Mouse (Mus musculus): ENCODE measurements around the gene Fam83e. TPM values are rescaled to one million over a fixed set of nuclear protein-coding genes. Genes with fewer than 3 reads are reported as not detected.

Gene Fam83e
- total RNA-seq, 2 experiments from 2014 or later = 0.30 to 0.35 TPM

DNA sequence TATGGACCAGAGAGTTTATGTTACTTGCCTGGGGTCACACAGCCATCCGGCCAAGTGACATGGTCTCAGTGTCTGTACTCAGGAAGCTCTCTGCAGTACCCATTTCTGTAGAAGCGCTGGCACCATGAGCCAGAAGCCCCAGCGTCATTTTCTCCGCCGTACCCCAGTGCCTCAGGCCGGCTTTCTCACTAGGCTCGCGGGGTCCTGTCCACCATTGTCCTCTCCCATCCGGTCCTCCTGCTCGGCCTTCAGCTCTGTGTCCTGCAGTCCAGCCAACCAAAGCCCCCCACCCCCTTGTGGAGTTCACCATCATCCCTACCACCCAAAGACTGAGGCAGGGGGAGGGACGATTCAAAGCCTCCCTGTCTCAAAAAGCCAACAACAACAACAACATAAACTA is 19.4 kb upstream of the Fam83e start:
- DNase-seq (ENCODE audit: low spot score in 2 of 2) = no peak

DNA sequence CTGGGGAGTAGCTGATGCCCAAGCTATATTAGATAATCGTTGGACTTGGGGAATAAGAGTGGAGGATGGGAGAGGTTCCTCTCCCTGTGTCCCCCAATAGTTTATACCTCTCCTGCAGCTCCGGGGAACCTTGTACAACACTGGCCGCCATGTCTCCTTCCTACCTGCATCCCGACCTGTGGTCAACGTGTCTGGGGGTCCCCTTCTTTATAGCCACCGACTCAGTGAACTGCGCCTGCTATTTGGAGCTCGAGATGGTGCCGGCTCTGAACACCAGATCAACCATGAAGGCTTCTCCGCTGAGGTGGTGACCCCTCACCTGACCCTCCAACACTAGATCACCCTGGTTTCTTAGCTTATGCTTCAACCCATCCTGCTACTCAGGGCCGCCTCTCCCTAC is 18.7 kb upstream of the Fam83e start:
- no peak for DNase-seq (ENCODE audit: low spot score in 2 of 2)

DNA sequence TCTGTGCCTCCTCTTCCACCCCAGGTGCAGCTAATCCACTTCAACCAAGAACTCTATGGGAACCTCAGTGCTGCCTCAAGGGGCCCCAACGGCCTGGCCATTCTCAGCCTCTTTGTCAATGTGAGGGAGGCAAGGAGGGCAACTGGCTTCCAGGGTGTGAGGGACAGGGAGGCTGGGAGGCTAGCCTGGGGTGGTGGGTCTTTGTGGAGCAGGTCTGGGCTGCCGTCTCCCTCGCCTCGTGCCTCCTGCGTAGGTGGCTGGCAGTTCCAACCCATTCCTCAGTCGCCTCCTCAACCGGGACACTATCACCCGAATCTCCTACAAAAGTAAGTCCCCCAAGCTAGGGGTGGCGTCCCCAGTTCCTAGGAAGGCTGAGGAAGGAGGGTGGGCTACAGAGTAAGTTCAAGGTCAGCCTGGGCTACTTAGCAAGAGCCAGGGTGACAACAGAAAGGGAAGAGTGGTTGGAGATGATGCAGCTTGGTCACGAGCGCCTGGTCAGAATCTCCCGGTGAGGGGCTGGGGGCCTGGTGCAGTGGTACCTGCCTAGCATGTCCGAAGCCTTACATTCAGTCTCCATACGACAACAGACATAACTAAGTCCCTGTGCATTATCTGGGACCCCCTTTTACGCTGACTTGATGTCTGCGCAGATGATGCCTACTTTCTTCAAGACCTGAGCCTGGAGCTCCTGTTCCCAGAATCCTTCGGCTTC is 18.0 kb upstream of the Fam83e start:
- no peak for DNase-seq (ENCODE audit: low spot score in 2 of 2)

DNA sequence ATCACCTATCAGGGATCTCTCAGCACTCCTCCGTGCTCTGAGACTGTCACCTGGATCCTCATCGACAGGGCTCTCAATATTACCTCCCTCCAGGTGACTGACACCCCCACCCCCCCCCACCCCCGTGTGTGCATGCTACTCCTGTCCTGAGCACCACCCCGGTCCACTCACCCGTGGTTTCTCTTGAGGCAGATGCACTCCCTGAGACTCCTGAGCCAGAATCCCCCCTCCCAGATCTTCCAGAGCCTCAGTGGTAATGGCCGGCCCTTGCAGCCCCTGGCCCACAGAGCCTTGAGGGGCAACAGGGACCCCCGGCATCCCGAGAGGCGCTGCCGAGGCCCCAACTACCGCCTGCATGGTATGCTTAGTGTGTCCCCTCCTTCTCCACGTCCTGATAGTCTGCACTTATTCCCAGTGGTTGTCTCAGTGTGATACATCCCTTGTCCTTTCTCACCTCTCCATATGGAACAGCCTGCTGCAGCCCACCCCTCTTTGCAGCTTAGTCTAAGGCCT is 17.4 kb upstream of the Fam83e start:
- DNase-seq (ENCODE audit: low spot score in 2 of 2) = no peak

DNA sequence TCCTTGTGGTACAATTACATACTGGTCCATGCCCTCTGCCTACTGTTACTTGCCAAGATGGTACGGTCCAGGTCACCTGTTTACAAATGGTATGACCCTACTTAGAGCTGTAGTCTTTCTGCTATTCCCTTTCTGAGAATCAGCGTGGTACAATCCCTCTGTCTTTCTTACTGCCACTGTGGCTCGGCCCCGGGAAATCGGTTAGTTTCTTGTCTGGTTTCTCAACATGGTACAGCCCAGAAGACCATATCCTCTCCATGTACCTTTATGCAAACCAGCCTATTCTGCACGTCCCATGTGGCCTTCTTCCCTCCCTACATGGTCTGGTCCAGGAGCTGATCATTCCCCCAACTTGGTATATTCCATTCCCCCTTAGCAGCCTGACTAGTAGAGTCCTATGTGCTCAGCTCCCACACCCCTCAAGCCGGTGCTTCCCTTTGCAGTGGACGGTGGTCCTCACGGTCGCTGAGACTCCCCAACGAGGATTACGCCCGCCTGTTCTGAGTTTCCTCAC is 16.9 kb upstream of the Fam83e start:
- no peak for DNase-seq (ENCODE audit: low spot score in 2 of 2)

DNA sequence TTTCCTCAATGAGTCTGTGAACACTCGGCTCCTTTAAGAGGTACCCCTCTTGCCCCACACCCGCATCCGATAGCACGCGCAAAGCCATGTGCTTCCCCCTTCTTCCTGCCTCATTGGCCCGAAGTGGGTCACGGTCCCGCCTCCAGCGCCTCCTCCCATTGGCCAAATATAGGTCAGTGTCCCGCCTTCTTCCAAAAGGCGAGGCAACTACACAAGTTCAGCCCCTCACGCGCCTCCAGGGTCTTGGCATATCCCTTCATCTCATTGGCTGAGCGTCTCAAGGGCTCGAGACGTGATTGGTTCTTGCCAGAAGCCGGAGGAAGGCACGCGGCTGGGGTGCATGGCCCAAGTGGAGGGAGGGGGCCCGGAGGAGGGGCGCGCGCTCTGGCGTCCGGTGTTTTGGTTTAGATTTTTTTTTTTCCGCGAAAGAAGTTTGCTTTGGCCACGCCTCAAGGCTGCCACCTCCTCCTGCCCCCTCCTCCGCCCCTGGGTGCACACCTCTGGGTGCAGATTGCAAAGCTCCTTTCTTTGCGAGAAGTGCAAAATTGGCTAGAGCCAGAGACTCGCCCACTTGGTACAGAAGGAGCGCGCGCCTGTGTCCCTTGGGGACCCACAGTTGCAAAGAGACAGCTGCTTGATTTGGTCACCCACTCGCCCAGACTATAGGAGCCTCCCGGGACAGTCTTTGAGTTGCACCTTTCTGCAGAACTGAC is 16.1 kb upstream of the Fam83e start, which contains the start of gene Dbp:
Gene Dbp, plus strand, starts transcription at position 359 of the 713 bp plus-strand sequence.
- peak; percentile 94 to 97 for DNase-seq (ENCODE audit: low spot score in 2 of 2)

DNA sequence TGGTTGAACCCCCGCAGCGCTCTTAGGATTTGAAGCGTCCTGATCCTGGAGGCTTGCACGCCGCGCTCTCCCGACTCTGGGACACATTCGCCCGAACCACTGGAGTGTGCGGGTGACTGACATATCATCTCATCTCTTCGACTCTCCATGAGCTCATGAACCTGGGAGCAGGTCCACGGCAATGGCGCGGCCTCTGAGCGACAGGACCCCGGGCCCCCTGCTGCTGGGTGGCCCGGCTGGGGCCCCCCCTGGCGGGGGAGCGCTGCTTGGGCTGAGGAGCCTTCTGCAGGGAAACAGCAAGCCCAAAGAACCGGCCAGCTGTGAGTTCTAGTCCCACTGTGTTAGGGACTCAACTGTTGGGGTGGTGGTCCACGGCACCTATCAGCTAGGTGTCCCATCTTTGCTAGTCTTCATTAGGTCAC is 15.6 kb upstream of the Fam83e start:
- no peak for DNase-seq (ENCODE audit: low spot score in 2 of 2)

DNA sequence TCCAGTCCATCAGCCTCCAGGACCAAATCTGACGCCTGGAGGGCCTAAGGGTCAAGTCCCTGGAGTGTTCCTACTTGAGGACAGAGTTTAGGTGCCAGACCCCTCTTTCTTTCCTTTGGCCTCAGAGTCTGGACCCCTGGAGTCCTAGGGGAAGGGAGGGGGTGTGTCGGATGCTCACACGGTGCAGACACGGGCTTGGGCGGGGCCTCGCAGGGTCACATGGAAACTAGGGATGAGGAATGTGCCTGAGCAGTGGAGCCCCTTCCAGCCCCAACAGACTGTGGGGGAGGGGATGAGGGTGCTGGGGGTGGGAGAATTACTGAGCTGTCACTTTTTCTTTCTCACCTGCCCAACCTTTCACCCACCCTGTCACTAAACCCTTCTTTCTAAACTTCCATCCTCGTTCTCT is 15.1 kb upstream of the Fam83e start:
- DNase-seq (ENCODE audit: low spot score in 2 of 2) = peak; percentile 74 to 82

DNA sequence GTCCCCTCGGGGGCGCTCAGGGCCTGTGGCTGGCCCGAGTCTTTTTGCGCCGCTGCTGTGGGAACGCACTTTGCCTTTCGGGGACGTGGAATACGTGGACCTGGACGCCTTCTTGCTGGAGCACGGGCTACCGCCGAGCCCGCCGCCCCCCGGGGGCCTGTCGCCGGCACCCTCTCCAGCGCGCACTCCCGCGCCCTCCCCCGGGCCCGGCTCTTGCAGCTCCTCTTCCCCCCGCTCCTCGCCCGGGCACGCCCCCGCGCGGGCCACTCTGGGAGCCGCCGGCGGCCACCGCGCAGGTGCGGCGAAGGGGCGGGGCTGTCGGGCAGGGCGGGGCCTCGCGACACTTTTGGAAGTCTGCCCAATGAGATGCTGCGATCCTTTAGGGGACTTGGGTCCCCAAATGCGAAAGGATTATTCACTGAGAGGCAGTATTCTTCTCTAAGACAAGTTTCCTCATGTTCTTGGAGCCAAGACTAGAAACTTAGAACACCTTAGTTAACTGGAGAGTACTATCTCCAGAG is 14.2 kb upstream of the Fam83e start:
- DNase-seq (ENCODE audit: low spot score in 2 of 2) = peak; percentile 91

DNA sequence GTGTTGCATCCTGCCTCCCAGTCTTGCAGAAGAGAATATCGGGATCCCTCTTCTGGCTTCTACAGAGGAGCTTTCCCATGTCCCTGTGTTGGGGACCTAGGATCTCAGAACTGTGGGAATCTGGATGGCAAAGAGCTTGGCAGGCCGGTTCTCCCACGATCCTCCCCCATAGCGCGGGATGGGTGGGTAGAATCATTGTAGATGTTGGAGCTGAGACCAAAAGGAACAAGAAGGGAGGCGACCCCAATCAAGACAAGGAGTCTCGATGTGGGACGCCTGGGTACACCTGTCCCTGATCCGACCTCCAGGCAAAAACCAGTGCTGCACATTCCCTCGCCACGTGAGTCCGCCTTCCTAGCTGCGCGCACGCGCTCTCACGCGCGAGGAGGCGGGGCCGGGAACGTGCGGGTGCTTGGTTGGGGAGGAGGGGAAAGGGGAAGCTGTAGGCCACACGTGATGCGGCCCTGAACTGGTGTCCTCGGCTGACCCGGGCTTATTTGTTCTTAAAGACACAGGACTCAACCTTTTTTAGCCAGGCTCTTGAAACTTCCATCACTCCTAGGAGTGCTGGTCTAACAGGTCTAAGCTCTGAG is 13.5 kb upstream of the Fam83e start:
- peak; percentile 98 to 99 for DNase-seq (ENCODE audit: low spot score in 2 of 2)

DNA sequence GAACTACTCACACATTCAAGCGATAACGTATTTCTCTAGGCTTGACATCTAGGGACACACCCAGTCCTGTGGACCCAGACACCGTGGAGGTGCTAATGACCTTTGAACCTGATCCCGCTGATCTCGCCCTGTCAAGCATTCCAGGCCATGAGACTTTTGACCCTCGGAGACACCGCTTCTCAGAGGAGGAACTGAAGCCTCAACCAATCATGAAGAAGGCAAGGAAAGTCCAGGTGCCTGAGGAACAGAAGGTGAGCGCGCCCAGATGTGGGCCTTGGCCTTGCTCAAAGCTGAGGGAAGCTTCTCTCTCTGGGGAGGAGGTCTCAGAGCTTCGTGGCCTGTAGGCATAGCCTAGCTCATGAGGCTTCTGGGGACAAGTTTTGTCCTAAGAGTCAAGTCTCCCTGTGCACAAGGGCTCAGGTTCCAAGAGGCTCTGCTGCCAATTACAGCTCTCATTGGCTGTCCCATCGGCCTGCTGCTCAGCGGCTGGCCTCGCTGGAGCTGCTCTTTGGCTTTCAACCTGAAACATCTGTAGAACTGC is 12.7 kb upstream of the Fam83e start:
- DNase-seq (ENCODE audit: low spot score in 2 of 2) = no peak

DNA sequence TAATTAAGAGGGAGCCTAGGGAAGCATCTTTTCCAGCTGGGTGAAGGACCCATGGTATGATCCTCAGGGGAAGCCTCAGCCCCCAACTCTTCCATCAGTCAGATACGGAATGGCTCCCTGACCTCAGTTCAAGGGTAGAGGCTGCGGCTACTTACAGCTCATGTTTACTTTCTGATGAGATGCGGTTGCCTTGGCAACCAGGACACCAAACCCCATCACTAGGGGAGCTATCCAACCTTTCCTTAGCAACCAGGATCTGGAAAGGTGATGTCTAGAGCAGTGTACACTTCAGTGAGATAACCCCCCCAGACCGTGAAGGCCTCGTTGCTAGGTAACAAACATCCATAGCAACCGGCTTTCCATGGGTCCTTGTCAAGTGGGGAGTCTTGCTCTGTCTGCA is 12.0 kb upstream of the Fam83e start:
- no peak for DNase-seq (ENCODE audit: low spot score in 2 of 2)

DNA sequence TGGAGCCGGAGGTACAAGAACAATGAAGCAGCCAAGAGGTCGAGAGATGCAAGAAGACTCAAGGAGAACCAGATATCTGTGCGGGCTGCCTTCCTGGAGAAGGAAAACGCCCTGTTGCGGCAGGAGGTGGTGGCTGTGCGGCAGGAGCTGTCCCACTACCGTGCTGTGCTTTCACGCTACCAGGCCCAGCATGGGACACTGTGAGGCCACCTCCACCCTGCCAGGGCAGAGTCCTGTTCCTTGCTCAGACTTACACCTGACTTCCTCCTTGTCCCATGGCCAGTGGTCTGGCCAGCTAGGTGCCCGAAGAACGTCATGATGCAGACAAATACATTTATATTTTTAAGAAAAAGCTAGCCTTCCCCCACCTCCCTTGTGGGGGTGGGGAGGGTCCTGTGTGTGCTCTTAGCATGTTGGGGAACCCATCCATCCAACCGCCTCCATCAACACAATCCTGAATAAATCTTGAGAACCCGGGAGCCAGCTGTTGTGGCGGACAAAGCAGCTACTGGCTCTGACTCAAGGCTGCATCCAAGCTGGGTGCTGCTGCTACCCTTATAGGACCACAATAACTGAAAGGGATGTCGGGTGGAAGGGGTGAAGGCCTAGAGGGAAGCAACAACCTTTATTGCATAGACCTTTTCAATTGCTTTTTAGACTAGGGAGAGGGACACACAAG is 11.2 kb upstream of the Fam83e start:
- no peak for DNase-seq (ENCODE audit: low spot score in 2 of 2)

DNA sequence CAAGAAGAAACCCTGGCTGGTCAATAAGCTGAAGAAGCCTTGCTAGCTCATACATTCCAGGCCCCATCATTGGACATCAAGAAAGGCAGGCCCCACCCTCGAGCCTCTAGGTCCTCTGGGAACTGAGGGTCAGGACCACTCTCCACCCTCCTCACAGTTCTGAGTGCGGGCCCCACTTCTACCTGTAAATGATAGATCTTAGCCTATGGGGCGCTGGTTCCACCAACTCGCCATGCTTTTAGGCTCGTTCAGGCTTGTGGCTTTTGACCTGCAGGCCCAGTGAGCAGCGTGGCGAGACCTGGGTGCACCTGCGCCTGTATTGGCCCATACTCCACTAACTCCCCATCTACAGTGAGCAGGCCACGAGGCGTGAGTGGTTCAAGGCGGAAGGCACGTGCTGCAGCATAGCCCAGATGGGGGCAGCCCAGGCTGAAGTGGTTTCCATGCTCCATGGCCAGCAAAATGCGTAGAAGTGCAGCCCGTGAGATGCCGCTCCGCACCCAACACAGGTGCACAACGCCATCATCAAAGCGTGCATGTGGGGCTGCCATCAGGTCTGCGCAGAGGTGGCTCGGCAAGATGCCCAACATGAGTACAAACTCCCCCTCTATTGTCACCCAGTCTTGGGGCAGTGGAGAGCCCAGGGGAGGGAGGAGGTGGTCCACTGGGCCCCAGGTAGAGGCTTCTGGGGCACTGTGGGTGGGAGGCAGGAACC is 10.4 kb upstream of the Fam83e start:
- no peak for DNase-seq (ENCODE audit: low spot score in 2 of 2)

DNA sequence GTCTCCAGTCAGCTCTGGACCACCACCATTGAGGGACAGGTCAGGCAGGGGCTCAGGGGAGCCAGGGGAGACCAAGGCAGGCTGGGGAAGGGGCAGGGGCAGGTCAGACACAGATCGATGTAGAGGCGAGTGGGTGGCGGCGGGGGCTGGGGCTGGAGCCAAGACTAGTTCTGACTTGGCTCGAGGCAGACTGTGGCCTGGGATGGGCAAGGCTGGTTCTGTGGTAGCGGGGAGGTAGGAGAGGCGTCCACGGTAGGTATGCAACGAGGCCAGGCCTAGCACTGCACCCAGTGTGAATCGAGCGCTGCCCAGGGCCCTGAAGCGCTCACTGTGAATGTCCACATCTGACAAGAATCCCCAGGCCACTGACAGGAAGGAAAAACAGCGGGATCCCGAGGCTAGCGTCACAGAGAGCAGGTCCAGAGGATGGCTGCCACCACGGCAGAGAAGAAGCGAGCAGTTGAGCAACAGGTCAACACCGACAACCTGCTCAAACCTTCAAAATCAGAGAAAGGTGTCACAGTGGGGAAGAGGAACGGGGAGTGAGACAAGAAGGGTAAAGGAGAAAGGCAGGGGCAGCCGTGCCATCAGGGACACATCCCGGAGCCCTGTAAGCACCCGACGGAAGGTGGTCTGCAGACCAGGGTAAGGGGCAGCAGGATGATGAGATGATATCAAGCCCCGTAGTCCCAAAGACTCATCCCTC is 9.5 kb upstream of the Fam83e start:
- DNase-seq (ENCODE audit: low spot score in 2 of 2) = no peak

DNA sequence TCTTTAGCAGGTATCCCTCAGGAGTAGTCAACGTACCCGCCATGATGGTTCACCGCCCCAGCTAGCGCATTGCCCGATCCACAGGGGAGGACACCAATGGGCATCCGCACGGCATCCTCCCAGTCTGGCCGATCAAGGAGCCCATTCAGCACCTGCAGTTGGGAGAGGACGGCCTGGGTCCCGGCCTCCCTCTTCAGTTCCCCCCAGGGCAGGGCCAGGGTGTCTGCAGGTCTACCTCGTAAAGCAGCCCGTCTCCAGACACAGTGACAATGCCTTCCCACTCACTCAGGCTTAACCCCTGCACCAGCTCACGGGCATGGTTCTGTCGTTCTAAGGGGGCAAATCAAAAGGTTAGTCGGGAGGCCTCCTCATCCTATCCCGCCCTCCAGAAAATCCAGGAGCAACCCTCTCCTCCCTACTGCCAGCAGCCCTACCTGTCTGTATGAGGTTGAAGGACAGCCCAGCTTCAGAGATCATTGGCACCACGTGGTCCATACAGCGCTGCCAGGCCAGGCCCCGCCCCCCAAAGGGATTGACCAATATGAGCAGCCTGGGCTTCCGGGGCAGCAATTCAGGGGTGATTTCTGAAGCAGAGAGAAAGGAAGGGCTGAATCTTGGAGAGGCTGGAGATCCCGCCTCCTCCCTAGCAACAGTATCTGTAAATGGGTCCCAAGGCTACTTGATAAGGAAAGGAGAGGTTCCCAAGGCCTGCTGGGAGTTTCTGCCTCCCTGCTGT is 8.8 kb upstream of the Fam83e start:
- peak in 1 of 2 experiments; percentile 56 for DNase-seq (ENCODE audit: low spot score in 2 of 2)

DNA sequence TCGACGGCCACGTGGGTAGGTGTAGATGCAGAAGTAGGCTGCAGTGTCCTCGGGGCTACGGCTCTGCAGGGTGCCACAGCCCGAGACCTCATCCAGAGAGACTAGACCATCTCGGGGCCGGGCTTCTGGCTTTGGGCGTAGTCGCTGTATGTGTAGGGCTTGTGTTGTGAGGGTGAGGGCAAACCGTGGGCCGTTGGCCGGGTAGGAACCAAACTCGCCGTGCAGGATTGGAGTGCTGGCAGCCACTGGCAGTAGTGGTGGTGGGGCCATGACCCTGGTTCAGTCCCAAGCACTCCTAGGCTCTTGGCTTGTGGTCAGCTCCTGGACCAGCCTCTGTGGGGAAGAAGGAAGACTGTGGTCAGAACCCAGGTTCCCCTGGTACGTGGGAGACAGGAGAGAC is 7.6 kb upstream of the Fam83e start:
- DNase-seq (ENCODE audit: low spot score in 2 of 2) = peak in 1 of 2 experiments; percentile 25

DNA sequence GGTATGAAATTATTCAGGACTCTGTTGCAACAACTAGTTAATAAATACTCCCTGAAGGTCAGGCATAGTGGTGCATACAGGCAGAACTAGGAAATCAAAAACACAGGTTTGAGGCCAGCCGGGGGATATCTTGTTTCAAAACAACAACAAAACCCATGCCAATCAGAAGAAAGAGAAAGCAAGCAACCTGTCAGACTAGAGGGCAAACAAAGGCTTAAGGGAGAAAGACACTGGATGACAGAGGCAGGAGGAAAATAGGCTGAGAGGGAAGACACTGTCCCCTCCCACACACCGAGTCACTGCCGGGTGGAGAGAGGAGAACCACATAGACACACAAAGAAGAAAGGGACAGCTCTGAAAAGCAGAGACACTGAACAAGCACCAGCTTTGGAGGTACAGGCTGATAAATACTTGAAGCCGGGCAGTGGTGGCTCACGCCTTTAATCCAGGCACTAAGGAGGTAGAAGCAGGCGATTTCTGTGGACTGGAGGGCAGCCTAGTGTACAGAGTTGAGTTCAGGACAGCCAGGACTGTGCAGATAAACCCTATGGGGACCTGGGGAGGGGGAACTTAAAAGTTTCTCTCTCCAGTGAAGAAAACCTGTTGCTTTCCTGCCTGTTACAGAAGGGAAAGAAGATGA is 7.0 kb upstream of the Fam83e start:
- DNase-seq (ENCODE audit: low spot score in 2 of 2) = no peak
